Mouse (Mus musculus): Measurements from ENCODE around the gene Fbxo27. TPM values are rescaled to one million over a fixed set of nuclear protein-coding genes. Genes with fewer than 3 reads are reported as not detected.

Fbxo27 gene
- total and polyA plus RNA-seq, 3 experiments = not detected

DNA sequence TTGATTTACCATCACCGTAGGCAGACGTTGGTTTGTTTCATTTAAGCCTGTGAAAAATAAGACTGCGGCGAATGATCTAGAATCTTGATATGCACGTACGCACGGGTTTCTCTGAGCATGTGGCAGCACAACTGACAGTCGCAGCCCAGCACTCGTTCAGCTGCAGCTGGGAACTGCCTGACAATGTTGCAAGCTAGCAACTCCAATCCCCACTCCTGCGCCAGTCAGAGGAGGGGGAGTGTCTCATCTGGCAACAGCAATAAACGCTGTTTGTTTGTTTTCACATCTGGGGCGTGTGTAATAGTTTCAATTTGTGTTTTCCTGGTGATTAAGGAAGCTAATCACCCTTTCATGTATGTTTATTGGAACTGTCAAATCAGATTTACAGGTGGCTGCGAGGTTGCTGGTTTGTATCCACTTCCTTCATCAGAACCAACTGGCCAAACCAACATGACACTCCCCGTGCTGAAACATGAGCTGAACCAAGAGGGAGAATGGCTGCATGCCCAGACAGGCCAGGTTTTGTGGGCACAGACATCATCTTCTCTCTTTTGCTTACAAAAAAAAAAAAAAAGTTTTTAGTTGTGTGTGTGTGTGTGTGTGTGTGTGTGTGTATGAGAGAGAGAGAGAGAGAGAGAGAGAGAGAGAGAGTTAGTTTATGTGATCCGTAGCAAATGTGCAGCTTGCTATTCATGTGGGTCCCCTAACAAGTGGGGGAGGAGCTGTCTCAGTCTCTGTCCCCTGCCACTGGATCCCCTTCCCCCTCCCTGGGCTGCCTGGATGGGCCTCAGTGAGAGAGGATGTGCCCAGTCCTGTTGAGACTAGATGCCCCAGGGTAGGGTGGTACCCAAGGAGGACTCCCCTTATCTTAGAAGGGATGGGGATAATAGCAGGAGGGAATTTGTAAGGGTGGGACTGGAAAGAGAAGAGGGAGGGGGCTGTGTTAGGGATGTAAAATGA, 26.7 kb upstream of the Fbxo27 start:
- H3K4me1 ChIP-seq (ENCODE audit: control insufficient read depth in 1 of 2, insufficient read depth in 2 of 2, low read length in 2 of 2) = no peaks in the 10 kb centered on the region
- H3K4me3 ChIP-seq (ENCODE audit: control insufficient read depth in 1 of 2, insufficient read depth in 1 of 2, low read depth in 2 of 2, low read length in 2 of 2) = no peak overlapping the region
- H3K27ac ChIP-seq (ENCODE audit: control insufficient read depth, low read depth, low read length) = no peak overlapping the region
- no peak for TF ChIP-seq TCF12 (IDR thresholded peaks at IDR 0.05; ENCODE audit: low read depth, low read length)
- no peak for TF ChIP-seq HCFC1 (IDR thresholded peaks at IDR 0.05; ENCODE audit: low read depth, low read length)
- no peak for TF ChIP-seq MXI1 (IDR thresholded peaks at IDR 0.05; ENCODE audit: low read depth, low read length)
- no peak for TF ChIP-seq MAZ (IDR thresholded peaks at IDR 0.05; ENCODE audit: low read depth, low read length)
- 0 out of 2 replicates have a peak, but pooled peaks have one; percentile 9 for TF ChIP-seq ZNF384 (IDR thresholded peaks at IDR 0.05; ENCODE audit: low read depth, low read length)
- no peaks in the 10 kb centered on the region for H3K79me2 ChIP-seq (ENCODE audit: control insufficient read depth, insufficient read depth, low read length, poor library complexity)
- H3K9me3 ChIP-seq (replicated peaks; ENCODE audit: insufficient read depth, low read length) = no peaks in the 10 kb centered on the region
- peaks cover 0 to under 1% of the 10 kb centered on the region in 2 experiments; a peak in 1 of 4 replicates for H3K36me3 ChIP-seq (ENCODE audit: control insufficient read depth in 1 of 2, insufficient read depth in 2 of 2, low read length in 2 of 2)
- H3K9ac ChIP-seq (ENCODE audit: control insufficient read depth, low read depth, low read length, poor library complexity, severe bottlenecking) = no peak overlapping the region
- DNase-seq (ENCODE audit: low read depth, low spot score) = no peak
- peaks cover 0 to 5% of the 10 kb centered on the region in 2 experiments; a peak in 3 of 4 replicates for H3K27me3 ChIP-seq (ENCODE audit: control insufficient read depth in 1 of 2, insufficient read depth in 2 of 2, low read length in 2 of 2)

DNA sequence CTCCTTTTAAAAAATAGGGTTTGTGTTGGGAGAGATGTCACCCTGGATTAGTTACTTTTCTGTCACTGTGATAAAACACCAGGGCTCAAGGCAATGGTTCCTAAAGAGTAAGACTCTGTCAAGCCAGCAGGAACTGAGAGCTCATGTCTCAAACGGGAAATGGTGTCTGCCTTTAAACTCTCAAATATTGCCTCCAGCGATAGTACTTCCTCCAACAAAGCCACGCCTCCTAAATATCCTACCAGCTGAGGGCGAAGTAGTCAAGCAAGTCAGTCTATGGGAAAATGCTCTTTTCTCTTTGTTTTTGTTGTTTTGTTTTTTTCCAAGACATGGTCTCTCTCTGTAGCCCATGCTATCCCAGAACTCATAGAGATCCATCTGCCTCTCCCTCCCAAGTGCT, 21.5 kb upstream of the Fbxo27 start:
- no peak overlapping the region for H3K27ac ChIP-seq (ENCODE audit: control insufficient read depth, low read depth, low read length)
- no peak for TF ChIP-seq UBTF (IDR thresholded peaks at IDR 0.05; ENCODE audit: borderline replicate concordance, insufficient read depth, low read depth, low read length)
- no peak for TF ChIP-seq TAL1 (IDR thresholded peaks at IDR 0.05; ENCODE audit: low read length)
- TF ChIP-seq TCF12 (IDR thresholded peaks at IDR 0.05; ENCODE audit: low read depth, low read length) = no peak
- TF ChIP-seq POLR2A (IDR thresholded peaks at IDR 0.05; ENCODE audit: control insufficient read depth in 1 of 2, insufficient read depth in 1 of 2, low read depth in 1 of 2, low read length in 2 of 2, poor library complexity in 1 of 2) = 0 out of 4 replicates have a peak, but pooled peaks of 1 of the 2 experiments have one; percentile 28
- no peak for TF ChIP-seq MYC (IDR thresholded peaks at IDR 0.05; ENCODE audit: low read depth, low read length)
- TF ChIP-seq ZMIZ1 (IDR thresholded peaks at IDR 0.05; ENCODE audit: low read depth, low read length) = no peak
- TF ChIP-seq ETS1 (IDR thresholded peaks at IDR 0.05; ENCODE audit: low read depth, low read length) = 0 out of 2 replicates have a peak, but pooled peaks have one; percentile 39
- peak; percentile 24; the same call in 1 of the 2 replicates for TF ChIP-seq ELF1 (IDR thresholded peaks at IDR 0.05; ENCODE audit: low read depth, low read length)
- no peak overlapping the region for H3K4me3 ChIP-seq (ENCODE audit: control insufficient read depth in 1 of 2, insufficient read depth in 1 of 2, low read depth in 2 of 2, low read length in 2 of 2)
- no peaks in the 10 kb centered on the region for H3K27me3 ChIP-seq (ENCODE audit: control insufficient read depth in 1 of 2, insufficient read depth in 2 of 2, low read length in 2 of 2)
- peak; percentile 72 for DNase-seq (ENCODE audit: low read depth, low spot score)
- peaks cover 0 to 2% of the 10 kb centered on the region in 2 experiments; a peak in 1 of 4 replicates for H3K36me3 ChIP-seq (ENCODE audit: control insufficient read depth in 1 of 2, insufficient read depth in 2 of 2, low read length in 2 of 2)
- H3K79me2 ChIP-seq (ENCODE audit: control insufficient read depth, insufficient read depth, low read length, poor library complexity) = no peaks in the 10 kb centered on the region
- peaks cover 0 to 3% of the 10 kb centered on the region in 2 experiments; a peak in 2 of 4 replicates for H3K4me1 ChIP-seq (ENCODE audit: control insufficient read depth in 1 of 2, insufficient read depth in 2 of 2, low read length in 2 of 2)
- H3K9ac ChIP-seq (ENCODE audit: control insufficient read depth, low read depth, low read length, poor library complexity, severe bottlenecking) = peak overlapping the region; percentile 11; the same call in 1 of the 2 replicates
- H3K9me3 ChIP-seq (replicated peaks; ENCODE audit: insufficient read depth, low read length) = no peaks in the 10 kb centered on the region

Data from MEL (cell line).